Mouse (Mus musculus) liver, postnatal 0 days (tissue): ENCODE data around the gene Rab29.

Experiments
- CTCF ChIP-seq: sonication (generic); IDR thresholded peaks from 2 replicates; pipeline ENCODE4 v1.5.1; 2016; ENCODE audit warnings: antibody characterized with exemption, low read depth
- EP300 ChIP-seq: IDR thresholded peaks from 2 replicates; pipeline ENCODE4 v1.6.1; 2016; ENCODE audit warnings: antibody characterized with exemption, low read depth, mild to moderate bottlenecking

GRCm38 (mm10) chr1:131830971-131831641, 35.9 kb upstream of the Rab29 start:
- TF ChIP-seq CTCF (no peak), EP300 (no peak)
